Mouse (Mus musculus) thymus, postnatal 0 days (tissue): Measurements from ENCODE around the gene Tox3. TPM values are rescaled to one million over a fixed set of nuclear protein-coding genes. Genes with fewer than 3 reads are reported as not detected.

Experiments used
- DNase-seq: peaks from one replicate; pipeline ENCODE4 v3.0.0-alpha.2; 2015; ENCODE audit warnings: low spot score
- polyA plus RNA-seq: library from polyadenylated mRNA; unstranded; fragments of >200 nt; fragmentation: Nextera tagmentation; extraction: Ambion mirVana; gene quantifications from 2 replicates; pipeline ENCODE4 v1.2.1, GENCODE M21; 2015

The Tox3 gene
- polyA plus RNA-seq, 1 experiment from 2014 or later: 3.1 TPM

DNA sequence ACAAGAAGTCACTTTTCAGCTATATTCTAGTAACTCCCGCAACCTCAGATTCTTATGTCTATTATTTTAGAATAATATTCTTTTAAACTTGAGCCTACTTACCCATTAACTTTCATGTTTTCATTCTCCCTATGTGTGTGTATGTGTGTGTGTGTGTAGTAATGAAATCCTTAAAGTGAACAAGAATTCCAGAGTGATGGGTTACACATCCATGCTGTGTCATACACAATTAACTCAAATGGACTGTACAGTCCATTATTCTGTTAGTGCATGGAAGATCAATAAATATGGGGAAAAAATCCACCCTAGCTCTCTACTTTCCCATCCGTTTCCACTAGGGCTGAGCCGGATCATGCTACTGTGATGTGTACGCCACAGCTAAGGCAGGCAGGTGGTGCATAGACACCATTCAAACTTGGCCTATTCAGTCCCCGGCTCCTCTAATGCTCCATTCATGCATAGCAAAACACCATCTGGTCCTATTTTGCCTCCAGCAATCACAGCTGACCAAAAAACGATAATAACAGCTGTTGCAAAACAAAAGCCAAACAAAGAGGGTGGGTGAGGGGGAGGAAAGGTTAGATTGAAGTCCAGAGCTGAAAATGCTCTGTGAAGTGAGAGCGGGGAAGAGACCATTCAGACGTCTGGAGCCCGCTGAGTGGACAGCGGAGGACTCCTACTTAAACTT is 103.5 kb downstream of the Tox3 start:
- no peak for DNase-seq

- no peak for DNase-seq
Observed at GRCm38 (mm10) chr8:90243957-90244356, 104.2 kb downstream of the Tox3 start.

GRCm38 (mm10) chr8:90242351-90242750 is 105.8 kb downstream of the Tox3 start:
- no peak for DNase-seq

GRCm38 (mm10) chr8:90241461-90241860 is 106.7 kb downstream of the Tox3 start:
- no peak for DNase-seq

DNA sequence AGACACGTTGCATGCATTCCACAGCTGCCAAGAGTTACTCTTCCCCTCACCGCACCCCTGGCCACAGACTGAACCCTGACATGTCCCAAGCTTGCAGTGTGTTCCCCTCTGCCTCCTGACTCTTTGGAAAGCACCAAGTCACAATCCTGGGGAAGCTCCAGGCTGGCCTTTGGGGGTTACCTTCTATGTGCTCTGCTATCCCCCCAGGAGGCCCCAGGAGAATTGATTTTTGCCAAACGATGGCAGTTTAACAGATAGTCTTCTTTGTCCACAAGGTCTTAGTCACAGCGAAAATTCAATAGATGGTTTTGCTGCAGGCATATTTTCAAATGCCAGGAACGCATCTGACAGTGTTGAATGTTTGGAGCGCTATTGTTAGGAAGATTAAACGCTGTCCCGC is 115.6 kb downstream of the Tox3 start:
- no peak for DNase-seq

- DNase-seq: no peak
Observed at GRCm38 (mm10) chr8:90224172-90224571, 124.0 kb downstream of the Tox3 start.

DNA sequence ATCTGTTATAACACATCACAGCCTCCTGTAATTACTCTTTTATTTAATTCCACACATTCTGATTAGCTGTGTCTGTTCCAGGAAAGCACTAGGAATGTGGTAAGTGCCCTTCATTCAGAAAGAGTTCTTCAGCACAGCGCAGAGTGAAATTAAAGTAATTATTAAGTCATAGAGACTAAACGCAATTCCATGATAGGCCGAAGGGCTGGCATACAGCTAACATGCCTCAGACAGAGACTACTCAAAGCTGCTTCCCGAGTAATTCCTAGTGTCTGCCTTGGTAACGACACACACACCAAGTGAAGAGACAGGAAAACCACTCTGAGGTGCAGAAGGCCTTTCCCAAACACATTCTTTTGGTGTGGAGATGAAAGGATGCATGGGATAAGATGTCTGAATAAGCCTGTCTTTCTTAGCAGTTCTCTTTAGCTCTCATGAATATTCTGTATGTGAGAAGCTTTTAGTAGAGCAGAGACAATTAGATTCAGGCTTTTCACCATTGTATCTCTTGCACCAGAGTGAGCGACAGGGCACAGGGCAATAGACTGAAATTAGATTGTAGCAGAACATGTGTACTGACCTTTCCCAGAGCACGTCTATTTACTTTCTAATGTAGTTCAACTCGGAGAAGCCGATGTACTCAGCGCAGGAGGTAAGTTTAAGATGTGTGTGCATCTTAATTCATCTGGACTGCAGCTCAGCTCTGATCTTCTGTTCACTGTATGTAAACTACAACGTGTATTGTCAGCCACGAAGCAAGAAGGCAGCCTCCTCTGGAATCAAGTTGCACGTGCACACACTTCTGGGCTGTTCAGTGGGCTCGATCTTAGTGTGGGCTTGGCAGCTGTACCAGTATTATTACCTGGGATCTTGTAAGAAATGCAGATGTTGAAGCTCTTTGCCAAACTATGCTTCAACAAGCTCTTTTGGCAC is 138.8 kb downstream of the Tox3 start:
- no peak for DNase-seq
